Mouse (Mus musculus): ENCODE data around the gene 2610301B20Rik.
"Not testable (repeated sequence)": the region's sequence is repeated elsewhere in the genome, so short reads cannot be mapped to it uniquely, and the experiment has no call there.

Gene 2610301B20Rik

GRCm38 (mm10) chr4:10873920-10874665 lies at the start of gene 2610301B20Rik:
Gene 2610301B20Rik (plus strand): TSS chr4:10874498.
- ATAC-seq (ENCODE audit: insufficient number of reproducible peaks, low FRiP score, low TSS enrichment), result peak; percentile 93

- no peak for ATAC-seq (ENCODE audit: insufficient number of reproducible peaks, low FRiP score, low TSS enrichment)
Measured at GRCm38 (mm10) chr4:10833273-10833672, 41.0 kb upstream of the 2610301B20Rik start.

GRCm38 (mm10) chr4:10835252-10836051 lies 38.8 kb upstream of the 2610301B20Rik start:
- 0 out of 2 replicates have a peak, but pooled peaks have one; percentile 40 for ATAC-seq (ENCODE audit: insufficient number of reproducible peaks, low FRiP score, low TSS enrichment)

- ATAC-seq (ENCODE audit: insufficient number of reproducible peaks, low FRiP score, low TSS enrichment), result no peak
Measured at GRCm38 (mm10) chr4:10845848-10846247, 28.4 kb upstream of the 2610301B20Rik start.

GRCm38 (mm10) chr4:10849812-10850211 lies 24.5 kb upstream of the 2610301B20Rik start:
- no peak for ATAC-seq (ENCODE audit: insufficient number of reproducible peaks, low FRiP score, low TSS enrichment)

GRCm38 (mm10) chr4:10851013-10851412 lies 23.3 kb upstream of the 2610301B20Rik start:
- ATAC-seq (ENCODE audit: insufficient number of reproducible peaks, low FRiP score, low TSS enrichment), result no peak

GRCm38 (mm10) chr4:10859174-10859573 lies 15.1 kb upstream of the 2610301B20Rik start:
- no peak for ATAC-seq (ENCODE audit: insufficient number of reproducible peaks, low FRiP score, low TSS enrichment)

GRCm38 (mm10) chr4:10859911-10860581 lies 14.3 kb upstream of the 2610301B20Rik start:
- ATAC-seq (ENCODE audit: insufficient number of reproducible peaks, low FRiP score, low TSS enrichment), result peak; percentile 31; the same call in 1 of the 2 replicates

GRCm38 (mm10) chr4:10860825-10861224 lies 13.5 kb upstream of the 2610301B20Rik start:
- no peak for ATAC-seq (ENCODE audit: insufficient number of reproducible peaks, low FRiP score, low TSS enrichment)

GRCm38 (mm10) chr4:10862882-10863281 lies 11.4 kb upstream of the 2610301B20Rik start:
- ATAC-seq (ENCODE audit: insufficient number of reproducible peaks, low FRiP score, low TSS enrichment), result not testable (repeated sequence)

GRCm38 (mm10) chr4:10872231-10872630 lies 2.1 kb upstream of the 2610301B20Rik start:
- no peak for ATAC-seq (ENCODE audit: insufficient number of reproducible peaks, low FRiP score, low TSS enrichment)

GRCm38 (mm10) chr4:10872685-10873539 lies 1.4 kb upstream of the 2610301B20Rik start:
- no peak; the same call in 1 of the 2 replicates for ATAC-seq (ENCODE audit: insufficient number of reproducible peaks, low FRiP score, low TSS enrichment)

- ATAC-seq (ENCODE audit: insufficient number of reproducible peaks, low FRiP score, low TSS enrichment), result peak; percentile 23
Measured at GRCm38 (mm10) chr4:10873549-10873919, 764 bp upstream of the 2610301B20Rik start.

- ATAC-seq (ENCODE audit: insufficient number of reproducible peaks, low FRiP score, low TSS enrichment), result peak; percentile 64
Measured at GRCm38 (mm10) chr4:10874718-10875121, 422 bp downstream of the 2610301B20Rik start.

- ATAC-seq (ENCODE audit: insufficient number of reproducible peaks, low FRiP score, low TSS enrichment), result no peak
Measured at GRCm38 (mm10) chr4:10875407-10875806, 1.1 kb downstream of the 2610301B20Rik start.

GRCm38 (mm10) chr4:10877057-10877456 lies 2.8 kb downstream of the 2610301B20Rik start:
- no peak for ATAC-seq (ENCODE audit: insufficient number of reproducible peaks, low FRiP score, low TSS enrichment)

GRCm38 (mm10) chr4:10883740-10884408 lies 9.6 kb downstream of the 2610301B20Rik start:
- ATAC-seq (ENCODE audit: insufficient number of reproducible peaks, low FRiP score, low TSS enrichment), result no peak

GRCm38 (mm10) chr4:10888835-10889234 lies 14.5 kb downstream of the 2610301B20Rik start:
- no peak for ATAC-seq (ENCODE audit: insufficient number of reproducible peaks, low FRiP score, low TSS enrichment)

- no peak for ATAC-seq (ENCODE audit: insufficient number of reproducible peaks, low FRiP score, low TSS enrichment)
Measured at GRCm38 (mm10) chr4:10896262-10896661, 22.0 kb downstream of the 2610301B20Rik start.

Data from cerebellum, adult (tissue).